Mouse (Mus musculus) CH12.LX (cell line): ENCODE measurements around the gene Taldo1. TPM values are rescaled to one million over a fixed set of nuclear protein-coding genes. Genes with fewer than 3 reads are reported as not detected.

ENCODE experiments used
- DNase-seq: peaks from one replicate; pipeline ENCODE4 v3.0.0-alpha.2; 2013; ENCODE audit errors: extremely low read depth
- H3K27ac ChIP-seq: 2 replicates; pipeline ENCODE4 v1.5.1; 2012; ENCODE audit warnings: low read depth, mild to moderate bottlenecking, control low read depth, moderate library complexity; ENCODE audit not compliant: insufficient read depth
- H3K27me3 ChIP-seq: replicated peaks from 2 replicates; pipeline ENCODE3; 2012; ENCODE audit warnings: inconsistent platforms
- H3K36me3 ChIP-seq, 2 experiments: replicated peaks in 1 of 2; 2 replicates each; pipeline versions ENCODE3 to v1.6.1; 2012; ENCODE audit warnings: inconsistent platforms in 1 of 2, low read length in 1 of 2, mild to moderate bottlenecking in 1 of 2, mixed read lengths in 1 of 2, moderate library complexity in 1 of 2; ENCODE audit not compliant: control insufficient read depth in 1 of 2, insufficient read depth in 1 of 2
- H3K4me1 ChIP-seq, 2 experiments: 2 replicates each; pipeline ENCODE4 v1.6.1; 2012; ENCODE audit warnings: inconsistent platforms in 1 of 2, moderate library complexity in 1 of 2; ENCODE audit not compliant: insufficient read depth in 2 of 2, control insufficient read depth in 1 of 2
- H3K4me2 ChIP-seq: 2 replicates; pipeline ENCODE4 v1.6.1; 2012; ENCODE audit warnings: low read depth, mild to moderate bottlenecking, control low read depth; ENCODE audit not compliant: poor library complexity, insufficient read depth, severe bottlenecking
- H3K4me3 ChIP-seq, 3 experiments: fragments of 150-350 bp in 1 of 3; sonication (generic) in 1 of 3; replicated peaks in 1 of 3; 2 replicates each; pipeline versions ENCODE3 to v1.5.1; 2011 to 2012; ENCODE audit warnings: low read depth in 2 of 3, low read length in 2 of 3, mild to moderate bottlenecking in 2 of 3, moderate library complexity in 2 of 3, control low read depth in 1 of 3, improper control_type of control experiment in 1 of 3, inconsistent platforms in 1 of 3, mixed read lengths in 1 of 3; ENCODE audit not compliant: poor library complexity in 1 of 3
- H3K79me2 ChIP-seq: replicated peaks from 2 replicates; pipeline ENCODE4 v1.6.1; 2012; ENCODE audit warnings: mild to moderate bottlenecking, moderate library complexity; ENCODE audit not compliant: control insufficient read depth, poor library complexity, insufficient read depth, severe bottlenecking; ENCODE audit errors: extremely low read depth
- H3K9ac ChIP-seq: 2 replicates; pipeline ENCODE4 v1.6.1; 2012; ENCODE audit warnings: low read depth, mild to moderate bottlenecking, control low read depth, moderate library complexity; ENCODE audit not compliant: insufficient read depth
- H3K9me3 ChIP-seq: replicated peaks from 2 replicates; pipeline ENCODE3; 2012; ENCODE audit warnings: low read length, inconsistent platforms, mixed read lengths
- BHLHE40 ChIP-seq: IDR thresholded peaks from 2 replicates; pipeline ENCODE4 v1.6.1; 2011; ENCODE audit warnings: mild to moderate bottlenecking, low read depth, low read length, improper control_type of control experiment
- CTCF ChIP-seq, 2 experiments: IDR thresholded peaks in 1 of 2; conservative IDR thresholded peaks in 1 of 2; 2 replicates each; pipeline ENCODE4 v1.5.1; 2011 to 2012; ENCODE audit warnings: low read depth in 2 of 2, low read length in 2 of 2, improper control_type of control experiment in 1 of 2, inconsistent platforms in 1 of 2, mild to moderate bottlenecking in 1 of 2, moderate library complexity in 1 of 2
- E2F4 ChIP-seq: IDR thresholded peaks from 2 replicates; pipeline ENCODE4 v1.6.1; 2011; ENCODE audit warnings: low read depth, low read length, improper control_type of control experiment; ENCODE audit not compliant: insufficient replicate concordance
- GABPA ChIP-seq: IDR thresholded peaks from 2 replicates; pipeline ENCODE4 v1.6.1; 2012; ENCODE audit warnings: low read depth, low read length, improper control_type of control experiment, inconsistent platforms; ENCODE audit not compliant: insufficient replicate concordance
- HCFC1 ChIP-seq: IDR thresholded peaks from 2 replicates; pipeline ENCODE4 v1.6.1; 2012; ENCODE audit warnings: low read depth, mild to moderate bottlenecking, inconsistent platforms, low read length, improper control_type of control experiment
- IRF4 ChIP-seq: IDR thresholded peaks from 2 replicates; pipeline ENCODE4 v1.6.1; 2014; ENCODE audit warnings: low read depth, mild to moderate bottlenecking, inconsistent platforms, low read length, improper control_type of control experiment
- JUN ChIP-seq: IDR thresholded peaks from 2 replicates; pipeline ENCODE4 v1.6.1; 2011; ENCODE audit warnings: low read depth, mild to moderate bottlenecking, low read length, improper control_type of control experiment, moderate library complexity; ENCODE audit not compliant: insufficient read depth
- KAT2A ChIP-seq: IDR thresholded peaks from 2 replicates; pipeline ENCODE4 v1.6.1; 2012; ENCODE audit warnings: low read length, improper control_type of control experiment, inconsistent platforms; ENCODE audit not compliant: insufficient replicate concordance
- MAX ChIP-seq: IDR thresholded peaks from 2 replicates; pipeline ENCODE4 v1.6.1; 2011; ENCODE audit warnings: low read length, improper control_type of control experiment
- MXI1 ChIP-seq: IDR thresholded peaks from 2 replicates; pipeline ENCODE4 v1.6.1; 2011; ENCODE audit warnings: mild to moderate bottlenecking, low read depth, low read length, improper control_type of control experiment
- NELFE ChIP-seq: IDR thresholded peaks from 2 replicates; pipeline ENCODE4 v1.6.1; 2011; ENCODE audit warnings: low read depth, low read length, improper control_type of control experiment
- PAX5 ChIP-seq: IDR thresholded peaks from 2 replicates; pipeline ENCODE4 v1.6.1; 2012; ENCODE audit warnings: low read length, inconsistent platforms, mixed read lengths
- POLR2AphosphoS2 ChIP-seq: IDR thresholded peaks from 2 replicates; pipeline ENCODE4 v1.6.1; 2011; ENCODE audit warnings: low read depth, low read length, improper control_type of control experiment
- RAD21 ChIP-seq: IDR thresholded peaks from 2 replicates; pipeline ENCODE4 v1.6.1; 2011; ENCODE audit warnings: low read depth, mild to moderate bottlenecking, low read length, improper control_type of control experiment, moderate library complexity
- RCOR1 ChIP-seq: conservative IDR thresholded peaks from 2 replicates; pipeline ENCODE4 v1.6.1; 2012; ENCODE audit warnings: low read depth, mild to moderate bottlenecking, inconsistent platforms, low read length, improper control_type of control experiment
- SIN3A ChIP-seq: IDR thresholded peaks from 2 replicates; pipeline ENCODE4 v1.6.1; 2012; ENCODE audit warnings: low read length, improper control_type of control experiment, inconsistent platforms
- SMC3 ChIP-seq: IDR thresholded peaks from 2 replicates; pipeline ENCODE4 v1.6.1; 2011; ENCODE audit warnings: low read depth, low read length, improper control_type of control experiment
- TCF12 ChIP-seq: IDR thresholded peaks from 2 replicates; pipeline ENCODE4 v1.6.1; 2014; ENCODE audit warnings: low read depth, mild to moderate bottlenecking, inconsistent platforms, low read length, improper control_type of control experiment
- UBTF ChIP-seq: IDR thresholded peaks from 2 replicates; pipeline ENCODE4 v1.6.1; 2012; ENCODE audit warnings: low read depth, mild to moderate bottlenecking, inconsistent platforms, low read length, improper control_type of control experiment, moderate library complexity
- USF2 ChIP-seq: conservative IDR thresholded peaks from 2 replicates; pipeline ENCODE4 v1.6.1; 2011; ENCODE audit warnings: low read depth, low read length, improper control_type of control experiment
- ZC3H11A ChIP-seq: IDR thresholded peaks from 2 replicates; pipeline ENCODE4 v1.6.1; 2012; ENCODE audit warnings: low read depth, mild to moderate bottlenecking, inconsistent platforms, low read length, improper control_type of control experiment
- ZMIZ1 ChIP-seq: IDR thresholded peaks from 2 replicates; pipeline ENCODE4 v1.6.1; 2012; ENCODE audit warnings: low read depth, mild to moderate bottlenecking, inconsistent platforms, low read length, improper control_type of control experiment
- ZNF384 ChIP-seq: IDR thresholded peaks from 2 replicates; pipeline ENCODE4 v1.6.1; 2012; ENCODE audit warnings: low read depth, low read length, improper control_type of control experiment, inconsistent platforms
- dilution Hi-C: fragments of 300-500 bp; cut with MboI; formaldehyde crosslinking; loops from 2 replicates; pipeline ENCODE4 v1.14.3; 2020; ENCODE audit warnings: low sequenced_read_pairs; ENCODE audit not compliant: extremely low pct_unique_long_range_greater_than_20kb, extremely low pct_ligation_motif_present
- in situ Hi-C: fragments of 300-500 bp; cut with MboI; formaldehyde crosslinking; loops from 3 replicates; pipeline ENCODE4 v1.14.3; 2019; ENCODE audit warnings: low sequenced_read_pairs, low pct_ligation_motif_present, low pct_unique_long_range_greater_than_20kb, mixed read lengths
- polyA plus RNA-seq: library from polyadenylated mRNA; unstranded; fragments of >175 nt; gene quantifications from 2 replicates; pipeline ENCODE4 v1.2.1, GENCODE M21; 2012; ENCODE audit warnings: low read depth; ENCODE audit not compliant: insufficient read length
- total RNA-seq, 2 experiments: library from RNA; depleted of rRNA; stranded (reverse); fragments of 300-350 nt in 1 of 2; fragments of >200 nt in 1 of 2; gene quantifications; 2 replicates each; pipeline ENCODE4 v1.2.3; 2012 to 2014

Gene Taldo1
- total and polyA plus RNA-seq, 3 experiments = 129 to 228 (median 188) TPM

GRCm38 (mm10) chr7:141418970-141419369 lies 27.0 kb downstream of the Taldo1 start:
- Histone ChIP-seq H3K79me2 (no peaks in the 10 kb centered on the region), H3K4me1 (peaks cover 3 to 24% of the 10 kb centered on the region in 2 experiments; a peak in 2 of 4 replicates), H3K9me3 (no peaks in the 10 kb centered on the region), H3K36me3 (no peaks in the 10 kb centered on the region), H3K9ac (no peak overlapping the region), H3K27ac (no peak overlapping the region), H3K4me3 (no peak overlapping the region), H3K4me2 (no peak overlapping the region), H3K27me3 (no peaks in the 10 kb centered on the region)
- DNase-seq = no peak
- TF ChIP-seq IRF4 (no peak), RCOR1 (no peak), RAD21 (no peak), SMC3 (no peak), PAX5 (no peak), BHLHE40 (no peak), UBTF (no peak), E2F4 (no peak), TCF12 (no peak), ZMIZ1 (no peak), GABPA (no peak), NELFE (no peak)
- in situ Hi-C loops = no loop called here
- dilution Hi-C loops = no loop called here

GRCm38 (mm10) chr7:141420030-141420702 lies 28.2 kb downstream of the Taldo1 start:
- in situ Hi-C loops = no loop called here
- TF ChIP-seq MAX (no peak), MXI1 (no peak), KAT2A (no peak), ZC3H11A (no peak), JUN (no peak), CTCF (conservative IDR thresholded peaks at IDR 0.05 in 1 of 2, IDR thresholded peaks at IDR 0.05 in 1 of 2; ENCODE audit: low read depth in 2 of 2, low read length in 2 of 2) (no peak), POLR2AphosphoS2 (no peak), SIN3A (no peak), GABPA (no peak), ZNF384 (no peak), USF2 (no peak), HCFC1 (no peak)
- Histone ChIP-seq H3K9ac (no peak overlapping the region), H3K9me3 (no peaks in the 10 kb centered on the region), H3K36me3 (no peaks in the 10 kb centered on the region), H3K27me3 (peaks cover 2% of the 10 kb centered on the region), H3K27ac (no peak overlapping the region), H3K4me1 (peaks cover 3 to 17% of the 10 kb centered on the region in 2 experiments; a peak in 2 of 4 replicates), H3K79me2 (no peaks in the 10 kb centered on the region), H3K4me3 (no peak overlapping the region), H3K4me2 (no peak overlapping the region)
- dilution Hi-C loops = no loop called here
- DNase-seq = no peak
